Mouse (Mus musculus) liver, embryonic 15.5 days (tissue): ENCODE data around the gene Rexo1. TPM values are rescaled to one million over a fixed set of nuclear protein-coding genes. Genes with fewer than 3 reads are reported as not detected.
"Not testable (repeated sequence)": the region's sequence is repeated elsewhere in the genome, so short reads cannot be mapped to it uniquely, and the experiment has no call there.

Experiments
- ATAC-seq: fragments of 200-750 bp; cut with Nextera tagmentation; 2 replicates; pipeline ENCODE4 v1.8.0; 2017; ENCODE audit warnings: moderate number of reproducible peaks, mild to moderate bottlenecking, moderate library complexity; ENCODE audit not compliant: insufficient read depth
- H3K27ac ChIP-seq: fragments of 300-500 bp; sonication (generic); replicated peaks from 2 replicates; pipeline ENCODE4 v1.5.1; 2015; ENCODE audit warnings: mild to moderate bottlenecking, inconsistent platforms
- H3K27me3 ChIP-seq: fragments of 300-500 bp; sonication (generic); 2 replicates; pipeline ENCODE4 v1.6.1; 2015; ENCODE audit warnings: mild to moderate bottlenecking, inconsistent platforms
- H3K36me3 ChIP-seq: fragments of 300-500 bp; sonication (generic); replicated peaks from 2 replicates; pipeline ENCODE4 v1.6.1; 2015; ENCODE audit warnings: moderate library complexity, mild to moderate bottlenecking, inconsistent platforms
- H3K4me1 ChIP-seq: fragments of 300-500 bp; sonication (generic); replicated peaks from 2 replicates; pipeline ENCODE4 v1.6.1; 2015; ENCODE audit warnings: inconsistent platforms
- H3K4me2 ChIP-seq: fragments of 300-500 bp; sonication (generic); 2 replicates; pipeline ENCODE4 v1.6.1; 2015; ENCODE audit warnings: moderate library complexity, mild to moderate bottlenecking, inconsistent platforms
- H3K4me3 ChIP-seq: fragments of 300-500 bp; sonication (generic); replicated peaks from 2 replicates; pipeline ENCODE4 v1.5.1; 2015; ENCODE audit warnings: mild to moderate bottlenecking, inconsistent platforms
- H3K9ac ChIP-seq: fragments of 300-500 bp; sonication (generic); 2 replicates; pipeline ENCODE4 v1.6.1; 2015; ENCODE audit warnings: moderate library complexity, mild to moderate bottlenecking, inconsistent platforms
- H3K9me3 ChIP-seq: fragments of 300-500 bp; sonication (generic); replicated peaks from 2 replicates; pipeline ENCODE4 v1.6.1; 2016; ENCODE audit warnings: inconsistent platforms
- WGBS: fragments of 180-500 bp; shearing (Covaris S2); methylation state at CpG from one replicate; pipeline ENCODE4 v1.1.7; 2015; ENCODE audit warnings: mixed read lengths; ENCODE audit not compliant: insufficient replicate concordance; 5-methylcytosine and 5-hydroxymethylcytosine counted together
- polyA plus RNA-seq: library from polyadenylated mRNA; unstranded; fragments of >200 nt; fragmentation: Nextera tagmentation; extraction: Ambion mirVana; gene quantifications from 2 replicates; pipeline ENCODE4 v1.2.1, GENCODE M21; 2015

The Rexo1 gene
- 12.8 and 15.6 TPM in 2 replicates for polyA plus RNA-seq

- H3K4me2 ChIP-seq = peak within 1 kb of the TSS; percentile 86
- peaks cover 59% of the 10 kb centered on the region for H3K4me1 ChIP-seq
- WGBS = under 1% methylated on average over 72 of the region's 72 CpGs
- peak within 1 kb of the TSS; percentile 90 for H3K27ac ChIP-seq
- ATAC-seq = peak; percentile 81
- no peaks in the 10 kb centered on the region for H3K9me3 ChIP-seq
- H3K9ac ChIP-seq = peak within 1 kb of the TSS; percentile 93
- H3K4me3 ChIP-seq = peak within 1 kb of the TSS; percentile 99
- peaks cover 13% of the 10 kb centered on the region for H3K36me3 ChIP-seq
- H3K27me3 ChIP-seq = no peaks in the 10 kb centered on the region
These were observed at the start of gene Rexo1 for GRCm38 (mm10) chr10:80561116-80561944. TSS of gene Rexo1 (minus strand) at chr10:80561560.

GRCm38 (mm10) chr10:80611024-80611423 lies 49.7 kb upstream of the Rexo1 start:
- peaks cover 47% of the 10 kb centered on the region for H3K4me1 ChIP-seq
- H3K9ac ChIP-seq = no peak overlapping the region
- H3K9me3 ChIP-seq = no peaks in the 10 kb centered on the region
- H3K4me3 ChIP-seq = no peak overlapping the region
- no peaks in the 10 kb centered on the region for H3K27me3 ChIP-seq
- H3K27ac ChIP-seq = peak overlapping the region; percentile 45; the same call in 1 of the 2 replicates
- 40% methylated on average over 4 of the region's 4 CpGs for WGBS
- peaks cover 94% of the 10 kb centered on the region for H3K36me3 ChIP-seq
- no peak overlapping the region for H3K4me2 ChIP-seq
- ATAC-seq = peak; percentile 35; the same call in 1 of the 2 replicates

- WGBS = 76% methylated on average over 9 of the region's 9 CpGs
- Histone ChIP-seq H3K9ac (no peak overlapping the region), H3K36me3 (peaks cover 89% of the 10 kb centered on the region), H3K27me3 (no peaks in the 10 kb centered on the region), H3K9me3 (no peaks in the 10 kb centered on the region), H3K4me2 (no peak overlapping the region), H3K27ac (peak overlapping the region; percentile 45; the same call in 1 of the 2 replicates), H3K4me1 (peaks cover 50% of the 10 kb centered on the region), H3K4me3 (no peak overlapping the region)
- ATAC-seq = no peak
These were observed 48.9 kb upstream of the Rexo1 start for GRCm38 (mm10) chr10:80610116-80610785.

GRCm38 (mm10) chr10:80609269-80609924 lies 48.0 kb upstream of the Rexo1 start:
- Histone ChIP-seq H3K9me3 (no peaks in the 10 kb centered on the region), H3K9ac (no peak overlapping the region), H3K27me3 (no peaks in the 10 kb centered on the region), H3K36me3 (peaks cover 81% of the 10 kb centered on the region), H3K4me2 (no peak overlapping the region), H3K4me3 (no peak overlapping the region), H3K27ac (no peak overlapping the region; the same call in 1 of the 2 replicates), H3K4me1 (peaks cover 59% of the 10 kb centered on the region)
- 81% methylated on average over 10 of the region's 10 CpGs for WGBS
- ATAC-seq = no peak

GRCm38 (mm10) chr10:80608435-80608834 lies 47.1 kb upstream of the Rexo1 start:
- Histone ChIP-seq H3K36me3 (peaks cover 72% of the 10 kb centered on the region), H3K27ac (no peak overlapping the region), H3K4me2 (no peak overlapping the region), H3K4me3 (no peak overlapping the region), H3K4me1 (peaks cover 68% of the 10 kb centered on the region), H3K27me3 (no peaks in the 10 kb centered on the region), H3K9me3 (no peaks in the 10 kb centered on the region), H3K9ac (no peak overlapping the region)
- no peak for ATAC-seq
- WGBS = 70% methylated on average over 3 of the region's 3 CpGs

GRCm38 (mm10) chr10:80606737-80607350 lies 45.5 kb upstream of the Rexo1 start:
- Histone ChIP-seq H3K4me3 (no peak overlapping the region), H3K9me3 (no peaks in the 10 kb centered on the region), H3K27ac (no peak overlapping the region), H3K4me1 (peaks cover 79% of the 10 kb centered on the region), H3K27me3 (no peaks in the 10 kb centered on the region), H3K36me3 (peaks cover 57% of the 10 kb centered on the region), H3K4me2 (no peak overlapping the region), H3K9ac (no peak overlapping the region)
- no peak for ATAC-seq
- 91% methylated on average over 34 of the region's 34 CpGs for WGBS

- WGBS = 81% methylated on average over 23 of the region's 23 CpGs
- no peaks in the 10 kb centered on the region for H3K27me3 ChIP-seq
- ATAC-seq = no peak
- H3K27ac ChIP-seq = no peak overlapping the region
- no peak overlapping the region for H3K4me2 ChIP-seq
- no peak overlapping the region for H3K4me3 ChIP-seq
- H3K36me3 ChIP-seq = peaks cover 55% of the 10 kb centered on the region
- H3K9me3 ChIP-seq = no peaks in the 10 kb centered on the region
- peaks cover 82% of the 10 kb centered on the region for H3K4me1 ChIP-seq
- no peak overlapping the region for H3K9ac ChIP-seq
These were observed 44.9 kb upstream of the Rexo1 start for GRCm38 (mm10) chr10:80606306-80606705.

- not testable (repeated sequence) for ATAC-seq, H3K9me3 ChIP-seq, H3K27me3 ChIP-seq
- Histone ChIP-seq H3K4me3 (peak within 1 kb of the TSS; percentile 73; the same call in 1 of the 2 replicates), H3K4me2 (peak within 1 kb of the TSS; percentile 85), H3K36me3 (peaks cover 49% of the 10 kb centered on the region), H3K9ac (peak within 1 kb of the TSS; percentile 18), H3K27ac (peak within 1 kb of the TSS; percentile 94), H3K4me1 (peaks cover 82% of the 10 kb centered on the region)
- 65% methylated on average over 4 of the region's 4 CpGs for WGBS
These were observed 44.4 kb upstream of the Rexo1 start, which contains the start of gene Gm49322 for GRCm38 (mm10) chr10:80605721-80606120. TSS of gene Gm49322 (plus strand) at chr10:80606021.

GRCm38 (mm10) chr10:80604988-80605387 lies 43.6 kb upstream of the Rexo1 start:
- 73% methylated on average over 2 of the region's 2 CpGs for WGBS
- H3K9me3 ChIP-seq = no peaks in the 10 kb centered on the region
- H3K4me1 ChIP-seq = peaks cover 76% of the 10 kb centered on the region
- H3K4me3 ChIP-seq = peak overlapping the region; percentile 73; the same call in 1 of the 2 replicates
- peaks cover 43% of the 10 kb centered on the region for H3K36me3 ChIP-seq
- H3K27me3 ChIP-seq = no peaks in the 10 kb centered on the region
- H3K9ac ChIP-seq = peak overlapping the region; percentile 18
- no peak for ATAC-seq
- peak overlapping the region; percentile 85 for H3K4me2 ChIP-seq
- H3K27ac ChIP-seq = peak overlapping the region; percentile 94

- Histone ChIP-seq H3K9ac (peak overlapping the region; percentile 68), H3K4me1 (peaks cover 79% of the 10 kb centered on the region), H3K4me3 (peak overlapping the region; percentile 73), H3K9me3 (no peaks in the 10 kb centered on the region), H3K36me3 (peaks cover 34% of the 10 kb centered on the region), H3K27ac (peak overlapping the region; percentile 94), H3K4me2 (peak overlapping the region; percentile 85), H3K27me3 (no peaks in the 10 kb centered on the region)
- 26% methylated on average over 7 of the region's 7 CpGs for WGBS
- ATAC-seq = peak; percentile 73
These were observed 42.7 kb upstream of the Rexo1 start for GRCm38 (mm10) chr10:80604001-80604509.
